Mouse (Mus musculus) hindbrain, embryonic 13.5 days (tissue): ENCODE results near the gene Polr2l. TPM values are rescaled to one million over a fixed set of nuclear protein-coding genes. Genes with fewer than 3 reads are reported as not detected.

Experiments
- ATAC-seq: fragments of 200-750 bp; cut with Nextera tagmentation; 2 replicates; pipeline ENCODE4 v1.8.0; 2017; ENCODE audit warnings: moderate TSS enrichment; ENCODE audit not compliant: low FRiP score
- H3K27ac ChIP-seq: fragments of 300-500 bp; sonication (generic); 2 replicates; pipeline ENCODE4 v1.5.1; 2015; ENCODE audit warnings: inconsistent platforms, mild to moderate bottlenecking, moderate library complexity
- H3K27me3 ChIP-seq: fragments of 300-500 bp; sonication (generic); 2 replicates; pipeline ENCODE4 v1.6.1; 2015; ENCODE audit warnings: mild to moderate bottlenecking, inconsistent platforms
- H3K36me3 ChIP-seq: fragments of 300-500 bp; sonication (generic); 2 replicates; pipeline ENCODE4 v1.6.1; 2015; ENCODE audit warnings: mild to moderate bottlenecking, inconsistent platforms
- H3K4me1 ChIP-seq: fragments of 300-500 bp; sonication (generic); replicated peaks from 2 replicates; pipeline ENCODE4 v1.6.1; 2015; ENCODE audit warnings: inconsistent platforms
- H3K4me2 ChIP-seq: fragments of 300-500 bp; sonication (generic); 2 replicates; pipeline ENCODE4 v1.6.1; 2015; ENCODE audit warnings: inconsistent platforms, mild to moderate bottlenecking, moderate library complexity
- H3K4me3 ChIP-seq: fragments of 300-500 bp; sonication (generic); 2 replicates; pipeline ENCODE4 v1.5.1; 2015; ENCODE audit warnings: mild to moderate bottlenecking, inconsistent platforms
- H3K9ac ChIP-seq: fragments of 300-500 bp; sonication (generic); 2 replicates; pipeline ENCODE4 v1.6.1; 2015; ENCODE audit warnings: mild to moderate bottlenecking, inconsistent platforms
- H3K9me3 ChIP-seq: fragments of 300-500 bp; sonication (generic); 2 replicates; pipeline ENCODE4 v1.6.1; 2016; ENCODE audit warnings: inconsistent platforms
- WGBS: fragments of 180-500 bp; shearing (Covaris S2); methylation state at CpG from one replicate; pipeline ENCODE4 v1.1.7; 2015; 5-methylcytosine and 5-hydroxymethylcytosine counted together
- polyA plus RNA-seq: library from polyadenylated mRNA; unstranded; fragments of >200 nt; fragmentation: Nextera tagmentation; extraction: Ambion mirVana; gene quantifications from 2 replicates; pipeline ENCODE4 v1.2.1, GENCODE M21; 2015

Gene Polr2l
- polyA plus RNA-seq, 1 experiment from 2014 or later = 88.1 TPM

GRCm38 (mm10) chr7:141472226-141472625 is 2.7 kb downstream of the Polr2l start:
- H3K27me3 ChIP-seq = peaks cover 18% of the 10 kb centered on the region
- H3K4me2 ChIP-seq = no peak overlapping the region
- H3K9me3 ChIP-seq = no peaks in the 10 kb centered on the region
- H3K4me1 ChIP-seq = peaks cover 72% of the 10 kb centered on the region
- H3K4me3 ChIP-seq = no peak overlapping the region
- ATAC-seq = no peak
- 83% methylated on average over 6 of the region's 6 CpGs for WGBS
- no peak overlapping the region for H3K27ac ChIP-seq
- H3K36me3 ChIP-seq = peaks cover 35% of the 10 kb centered on the region
- H3K9ac ChIP-seq = 0 out of 2 replicates have a peak overlapping the region, but pooled peaks have one; percentile 13

GRCm38 (mm10) chr7:141471236-141471635 is 3.7 kb downstream of the Polr2l start:
- no peak overlapping the region for H3K9ac ChIP-seq
- H3K4me2 ChIP-seq = no peak overlapping the region
- 94% methylated on average over 1 of the region's 1 CpGs for WGBS
- peaks cover 35% of the 10 kb centered on the region for H3K36me3 ChIP-seq
- no peaks in the 10 kb centered on the region for H3K9me3 ChIP-seq
- ATAC-seq = no peak
- H3K27ac ChIP-seq = no peak overlapping the region
- H3K4me3 ChIP-seq = no peak overlapping the region
- peaks cover 18% of the 10 kb centered on the region for H3K27me3 ChIP-seq
- H3K4me1 ChIP-seq = peaks cover 72% of the 10 kb centered on the region

- no peak overlapping the region for H3K4me2 ChIP-seq
- ATAC-seq = no peak
Measured at GRCm38 (mm10) chr7:141470637-141470944, 4.3 kb downstream of the Polr2l start.

GRCm38 (mm10) chr7:141469901-141470636 is 4.9 kb downstream of the Polr2l start:
- no peak for ATAC-seq
- Histone ChIP-seq H3K4me1 (peaks cover 69% of the 10 kb centered on the region), H3K27ac (peak overlapping the region; percentile 95; the same call in 1 of the 2 replicates), H3K9me3 (no peaks in the 10 kb centered on the region), H3K4me2 (peak overlapping the region; percentile 72), H3K27me3 (peaks cover 22% of the 10 kb centered on the region), H3K9ac (peak overlapping the region; percentile 85; the same call in 1 of the 2 replicates), H3K36me3 (peaks cover 35% of the 10 kb centered on the region), H3K4me3 (peak overlapping the region; percentile 63)
- WGBS = 91% methylated on average over 18 of the region's 18 CpGs

More at GRCm38 (mm10) chr7:141470637-141470944, 4.3 kb downstream of the Polr2l start:
- no peak overlapping the region for H3K27ac ChIP-seq
- H3K9ac ChIP-seq = peak overlapping the region; percentile 85; the same call in 1 of the 2 replicates
- 92% methylated on average over 10 of the region's 10 CpGs for WGBS
- H3K9me3 ChIP-seq = no peaks in the 10 kb centered on the region
- no peak overlapping the region for H3K4me3 ChIP-seq
- peaks cover 69% of the 10 kb centered on the region for H3K4me1 ChIP-seq
- H3K36me3 ChIP-seq = peaks cover 35% of the 10 kb centered on the region
- H3K27me3 ChIP-seq = peaks cover 18% of the 10 kb centered on the region

GRCm38 (mm10) chr7:141469352-141469751 is 5.6 kb downstream of the Polr2l start:
- Histone ChIP-seq H3K27me3 (peaks cover 29% of the 10 kb centered on the region), H3K36me3 (peaks cover 35% of the 10 kb centered on the region), H3K9me3 (no peaks in the 10 kb centered on the region), H3K4me1 (peaks cover 73% of the 10 kb centered on the region), H3K9ac (peak overlapping the region; percentile 85), H3K27ac (peak overlapping the region; percentile 95), H3K4me3 (peak overlapping the region; percentile 63), H3K4me2 (peak overlapping the region; percentile 72)
- WGBS = 68% methylated on average over 6 of the region's 6 CpGs
- ATAC-seq = no peak

- peak overlapping the region; percentile 95 for H3K27ac ChIP-seq
- H3K9ac ChIP-seq = peak overlapping the region; percentile 85
- H3K36me3 ChIP-seq = peaks cover 35% of the 10 kb centered on the region
- H3K9me3 ChIP-seq = no peaks in the 10 kb centered on the region
- ATAC-seq = peak; percentile 76
- H3K27me3 ChIP-seq = peaks cover 36% of the 10 kb centered on the region
- peak overlapping the region; percentile 63 for H3K4me3 ChIP-seq
- peaks cover 66% of the 10 kb centered on the region for H3K4me1 ChIP-seq
- peak overlapping the region; percentile 72 for H3K4me2 ChIP-seq
- 16% methylated on average over 8 of the region's 8 CpGs for WGBS
Measured at GRCm38 (mm10) chr7:141468522-141469211, 6.3 kb downstream of the Polr2l start.

GRCm38 (mm10) chr7:141468164-141468521 is 6.8 kb downstream of the Polr2l start:
- Histone ChIP-seq H3K27me3 (peaks cover 41% of the 10 kb centered on the region), H3K4me3 (peak overlapping the region; percentile 63), H3K4me1 (peaks cover 61% of the 10 kb centered on the region), H3K9ac (peak overlapping the region; percentile 85), H3K27ac (peak overlapping the region; percentile 95), H3K9me3 (no peaks in the 10 kb centered on the region), H3K36me3 (peaks cover 35% of the 10 kb centered on the region), H3K4me2 (peak overlapping the region; percentile 72)
- ATAC-seq = 0 out of 2 replicates have a peak, but pooled peaks have one; percentile 18
- 18% methylated on average over 5 of the region's 5 CpGs for WGBS

- Histone ChIP-seq H3K27me3 (peaks cover 48% of the 10 kb centered on the region), H3K4me2 (peak within 1 kb of the TSS; percentile 72), H3K36me3 (peaks cover 29% of the 10 kb centered on the region), H3K4me1 (peaks cover 57% of the 10 kb centered on the region), H3K27ac (peak within 1 kb of the TSS; percentile 95), H3K9ac (peak within 1 kb of the TSS; percentile 85), H3K9me3 (no peaks in the 10 kb centered on the region), H3K4me3 (peak within 1 kb of the TSS; percentile 63)
- ATAC-seq = peak; percentile 55
- under 1% methylated on average over 52 of the region's 52 CpGs for WGBS
Measured at GRCm38 (mm10) chr7:141467230-141468030, 7.5 kb downstream of the Polr2l start, which contains the start of gene Cd151. Gene Cd151 (plus strand): TSS chr7:141467392.

- Histone ChIP-seq H3K36me3 (peaks cover 24% of the 10 kb centered on the region), H3K4me3 (peak overlapping the region; percentile 63), H3K27me3 (peaks cover 56% of the 10 kb centered on the region), H3K4me2 (peak overlapping the region; percentile 72), H3K27ac (peak overlapping the region; percentile 95; the same call in 1 of the 2 replicates), H3K9me3 (no peaks in the 10 kb centered on the region), H3K9ac (peak overlapping the region; percentile 85), H3K4me1 (peaks cover 63% of the 10 kb centered on the region)
- no peak for ATAC-seq
- 60% methylated on average over 10 of the region's 10 CpGs for WGBS
Measured at GRCm38 (mm10) chr7:141466607-141467148, 8.3 kb downstream of the Polr2l start.

- Histone ChIP-seq H3K27ac (no peak overlapping the region), H3K4me2 (no peak overlapping the region), H3K36me3 (peaks cover 18% of the 10 kb centered on the region), H3K4me3 (peak overlapping the region; percentile 5; the same call in 1 of the 2 replicates), H3K9ac (no peak overlapping the region), H3K4me1 (peaks cover 65% of the 10 kb centered on the region), H3K27me3 (peaks cover 62% of the 10 kb centered on the region), H3K9me3 (no peaks in the 10 kb centered on the region)
- WGBS = 66% methylated on average over 7 of the region's 7 CpGs
- no peak for ATAC-seq
Measured at GRCm38 (mm10) chr7:141466045-141466394, 8.9 kb downstream of the Polr2l start.

GRCm38 (mm10) chr7:141465388-141466044 is 9.4 kb downstream of the Polr2l start:
- H3K36me3 ChIP-seq = peaks cover 13% of the 10 kb centered on the region
- H3K9ac ChIP-seq = no peak overlapping the region; the same call in 1 of the 2 replicates
- H3K27me3 ChIP-seq = peaks cover 67% of the 10 kb centered on the region
- no peaks in the 10 kb centered on the region for H3K9me3 ChIP-seq
- ATAC-seq = no peak
- peaks cover 62% of the 10 kb centered on the region for H3K4me1 ChIP-seq
- H3K4me2 ChIP-seq = peak overlapping the region; percentile 39
- WGBS = 40% methylated on average over 9 of the region's 10 CpGs
- peak overlapping the region; percentile 5; the same call in 1 of the 2 replicates for H3K4me3 ChIP-seq
- no peak overlapping the region; the same call in 1 of the 2 replicates for H3K27ac ChIP-seq
